Mouse (Mus musculus) adrenal gland, adult 2 months (tissue): Measurements from ENCODE around the gene Dhtkd1. TPM values are rescaled to one million over a fixed set of nuclear protein-coding genes. Genes with fewer than 3 reads are reported as not detected.

ENCODE experiments used
- polyA plus RNA-seq: library from polyadenylated mRNA; depleted of rRNA; stranded (reverse); fragments of >200 nt; gene quantifications from 2 replicates; pipeline ENCODE4 v1.2.3, GENCODE M21; 2012; rRNA removed
- total RNA-seq, 2 experiments: library from RNA; stranded (reverse); gene quantifications; 2 replicates each; pipeline ENCODE4 v1.2.3; 2021

Gene Dhtkd1
- total and polyA plus RNA-seq, 3 experiments: 4.3 to 14.8 (median 12.1) TPM

Other genes with a start within 250 kb of the Dhtkd1 start
- gene Camk1d, start 228.3 kb downstream of the Dhtkd1 start, total RNA-seq: 1 to 10 TPM; 4.8 to 7.6 TPM
- gene Camk1d, start 228.3 kb downstream of the Dhtkd1 start, polyA plus RNA-seq: 3.3 and 4.5 TPM in 2 replicates
- 10 to 100 TPM; 48.8 to 49.5 TPM for gene Nudt5, start 97.8 kb downstream of the Dhtkd1 start, total RNA-seq
- gene Nudt5, start 97.8 kb downstream of the Dhtkd1 start, polyA plus RNA-seq: 4.9 and 7.7 TPM in 2 replicates
- gene Cdc123, start 97.6 kb downstream of the Dhtkd1 start, total RNA-seq: 100 to 1,000 TPM; 122 to 154 TPM
- gene Cdc123, start 97.6 kb downstream of the Dhtkd1 start, polyA plus RNA-seq: 21.7 and 31.2 TPM in 2 replicates
- under 1 TPM; 0.40 to 0.93 TPM for gene Gm13199, start 79.9 kb downstream of the Dhtkd1 start, total RNA-seq
- gene Gm13199, start 79.9 kb downstream of the Dhtkd1 start, polyA plus RNA-seq: 1.5 and 2.3 TPM in 2 replicates
- gene Sec61a2, start 47.4 kb downstream of the Dhtkd1 start, total RNA-seq: 10 to 100 TPM; 24.1 to 31.7 TPM
- gene Sec61a2, start 47.4 kb downstream of the Dhtkd1 start, polyA plus RNA-seq: 24.3 and 25.5 TPM in 2 replicates
- 10 to 100 TPM; 19.5 to 27.4 TPM for gene Upf2, start 8.7 kb upstream of the Dhtkd1 start, total RNA-seq
- gene Upf2, start 8.7 kb upstream of the Dhtkd1 start, polyA plus RNA-seq: 0.52 and 0.63 TPM in 2 replicates
- gene Proser2, start 187.4 kb upstream of the Dhtkd1 start, total RNA-seq: 10 to 100 TPM in 1 of 2 experiments, 1 to 10 TPM in 1; 8.7 to 18.7 TPM
- 12.1 and 15.6 TPM in 2 replicates for gene Proser2, start 187.4 kb upstream of the Dhtkd1 start, polyA plus RNA-seq